Mouse (Mus musculus) testis, adult 2 months (tissue): ENCODE results near the gene Myrfl.

Source experiments
- CTCF ChIP-seq: fragments of 200-500 bp; IDR thresholded peaks from 2 replicates; pipeline ENCODE4 v1.5.1; 2012; ENCODE audit warnings: low read depth, mild to moderate bottlenecking, inconsistent platforms, low read length, moderate library complexity; ENCODE audit not compliant: control insufficient read depth, insufficient read depth, insufficient replicate concordance
- POLR2A ChIP-seq: fragments of 200-500 bp; IDR thresholded peaks from 2 replicates; pipeline ENCODE4 v1.6.1; 2012; ENCODE audit warnings: low read depth, mild to moderate bottlenecking, inconsistent platforms, low read length, moderate library complexity; ENCODE audit not compliant: control insufficient read depth

DNA sequence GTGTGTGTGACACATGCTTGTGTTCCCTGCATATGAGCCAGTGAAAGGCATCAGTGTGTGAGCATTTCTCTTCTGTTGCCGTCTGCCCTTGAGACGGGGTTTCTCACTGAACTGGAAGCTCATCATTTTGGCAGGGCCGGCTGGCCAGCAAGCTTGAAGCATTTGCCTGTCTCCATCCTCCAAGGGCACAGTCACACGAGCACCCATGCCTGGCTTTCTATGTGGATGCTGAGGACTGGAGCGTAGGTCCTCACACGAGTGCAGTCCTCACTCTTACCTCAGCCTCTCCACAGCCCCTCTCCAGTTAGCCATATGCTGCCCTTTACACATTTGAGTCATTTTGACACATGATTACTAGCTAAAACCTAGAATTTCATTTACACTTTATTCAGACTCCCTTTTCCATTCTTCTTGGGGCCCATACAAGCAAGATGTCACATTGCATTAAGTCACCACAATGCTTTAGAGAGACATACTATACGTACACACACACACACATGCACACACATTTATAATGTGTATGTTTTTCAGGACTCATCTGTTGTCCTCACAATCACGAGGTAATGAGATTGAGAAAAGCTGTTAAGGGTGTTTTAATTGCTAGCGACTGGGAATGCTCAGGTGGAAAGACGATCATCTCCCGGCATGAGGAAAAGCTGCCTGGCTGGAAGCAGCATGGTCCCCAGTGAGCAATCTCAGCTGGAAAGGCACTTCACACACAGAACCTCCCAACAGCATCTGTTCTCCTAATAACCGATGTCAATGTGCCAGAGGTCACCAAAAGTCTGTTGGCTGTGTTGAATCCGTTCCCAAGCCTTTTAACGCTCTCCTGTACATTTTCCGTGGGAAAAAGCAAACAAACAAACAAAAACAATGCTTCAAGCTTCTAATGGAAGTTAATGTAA is 122.6 kb downstream of the Myrfl start:
- TF ChIP-seq CTCF, result no peak
- TF ChIP-seq POLR2A, result no peak
